Mouse (Mus musculus) neural tube, embryonic 15.5 days (tissue): ENCODE measurements at regions not wholly inside any gene's neighbourhood (a gene's known extent, or its start where the extent isn't known, plus 50 kb on each side); places are given as distances from the start of the nearest gene placed in this dataset.

Experiments used
- ATAC-seq: fragments of 200-750 bp; cut with Nextera tagmentation; 2 replicates; pipeline ENCODE4 v1.8.0; 2017; ENCODE audit warnings: mild to moderate bottlenecking, moderate TSS enrichment, moderate library complexity; ENCODE audit not compliant: low FRiP score
- H3K27ac ChIP-seq: fragments of 300-500 bp; sonication (generic); replicated peaks from 2 replicates; pipeline ENCODE4 v1.5.1; 2015; ENCODE audit warnings: mild to moderate bottlenecking, inconsistent platforms
- H3K27me3 ChIP-seq: fragments of 300-500 bp; sonication (generic); replicated peaks from 2 replicates; pipeline ENCODE4 v1.6.1; 2015; ENCODE audit warnings: inconsistent platforms
- H3K36me3 ChIP-seq: fragments of 300-500 bp; sonication (generic); 2 replicates; pipeline ENCODE4 v1.6.1; 2015; ENCODE audit warnings: inconsistent platforms
- H3K4me1 ChIP-seq: fragments of 300-500 bp; sonication (generic); 2 replicates; pipeline ENCODE4 v1.6.1; 2015; ENCODE audit warnings: inconsistent platforms
- H3K4me2 ChIP-seq: fragments of 300-500 bp; sonication (generic); 2 replicates; pipeline ENCODE4 v1.6.1; 2015; ENCODE audit warnings: inconsistent platforms, mild to moderate bottlenecking, moderate library complexity
- H3K4me3 ChIP-seq: fragments of 300-500 bp; sonication (generic); replicated peaks from 2 replicates; pipeline ENCODE4 v1.5.1; 2015; ENCODE audit warnings: mild to moderate bottlenecking, inconsistent platforms
- H3K9ac ChIP-seq: fragments of 300-500 bp; sonication (generic); replicated peaks from 2 replicates; pipeline ENCODE4 v1.6.1; 2015; ENCODE audit warnings: mild to moderate bottlenecking, inconsistent platforms
- H3K9me3 ChIP-seq: fragments of 300-500 bp; sonication (generic); replicated peaks from 2 replicates; pipeline ENCODE4 v1.6.1; 2016; ENCODE audit warnings: inconsistent platforms
- WGBS: fragments of 180-500 bp; shearing (Covaris S2); methylation state at CpG from one replicate; pipeline ENCODE4 v1.1.7; 2015; ENCODE audit warnings: mixed read lengths; 5-methylcytosine and 5-hydroxymethylcytosine counted together

DNA sequence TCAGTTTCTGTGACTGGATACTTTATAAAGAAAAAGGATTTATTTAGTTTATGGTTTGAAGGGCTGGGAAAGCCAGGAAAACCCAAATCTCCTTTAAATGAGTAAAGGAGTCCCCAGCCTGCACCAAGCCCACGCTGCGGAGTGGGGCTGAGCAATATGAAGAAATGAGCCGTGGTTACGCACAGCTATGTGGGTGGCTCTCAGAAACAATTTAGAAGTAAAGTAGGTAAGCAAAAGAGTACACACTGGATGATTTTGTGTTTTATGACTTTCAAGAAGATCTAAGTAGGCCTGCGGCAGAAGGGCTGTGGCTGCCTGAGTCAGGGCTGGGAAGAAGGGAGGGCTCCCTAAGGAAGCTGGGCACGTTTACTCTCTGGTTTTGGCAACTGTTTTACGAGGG, 82.6 kb upstream of the Gjb5 start:
- 49% methylated on average over 7 of the region's 7 CpGs for WGBS

GRCm38 (mm10) chr4:127435076-127435475, 77.1 kb upstream of the Gjb5 start:
- H3K4me1 ChIP-seq, result no peaks in the 10 kb centered on the region; the same call in 1 of the 2 replicates
- no peaks in the 10 kb centered on the region for H3K27me3 ChIP-seq
- ATAC-seq, result no peak
- no peak overlapping the region for H3K4me3 ChIP-seq
- no peaks in the 10 kb centered on the region for H3K36me3 ChIP-seq
- no peak overlapping the region for H3K9ac ChIP-seq
- H3K9me3 ChIP-seq, result no peaks in the 10 kb centered on the region
- WGBS, result 19% methylated on average over 8 of the region's 8 CpGs
- no peak overlapping the region for H3K27ac ChIP-seq
- no peak overlapping the region for H3K4me2 ChIP-seq

More for the DNA sequence above, 82.6 kb upstream of the Gjb5 start:
- ATAC-seq, result no peak
- Histone ChIP-seq H3K36me3 (no peaks in the 10 kb centered on the region), H3K4me1 (0 out of 2 replicates have a peak, but pooled peaks cover 2% of the 10 kb centered on the region), H3K4me3 (no peak overlapping the region), H3K4me2 (no peak overlapping the region), H3K27me3 (no peaks in the 10 kb centered on the region), H3K9me3 (no peaks in the 10 kb centered on the region), H3K9ac (no peak overlapping the region), H3K27ac (no peak overlapping the region)

DNA sequence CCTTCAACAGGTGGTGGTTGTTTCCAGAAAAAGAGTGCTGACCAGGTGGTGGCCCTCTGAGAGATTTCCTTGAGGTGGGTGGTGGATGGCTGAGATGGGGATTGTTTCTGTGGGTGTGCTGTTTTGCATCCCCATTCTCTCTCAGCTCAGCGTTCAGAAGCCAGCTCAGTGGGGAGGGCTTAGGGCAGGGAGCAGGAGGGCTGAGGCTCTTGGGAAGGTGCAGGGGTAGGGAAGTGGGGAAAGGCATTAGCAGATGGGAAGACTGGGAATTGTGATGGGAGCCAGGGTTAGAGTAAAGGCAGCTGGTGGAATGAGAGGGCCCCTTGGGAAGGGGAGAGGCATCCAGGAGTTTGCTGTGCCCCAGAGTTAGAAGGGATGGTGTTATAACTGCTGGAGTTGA, 72.3 kb upstream of the Gjb5 start:
- no peaks in the 10 kb centered on the region for H3K27me3 ChIP-seq
- H3K9me3 ChIP-seq, result no peaks in the 10 kb centered on the region
- H3K9ac ChIP-seq, result no peak overlapping the region
- H3K27ac ChIP-seq, result no peak overlapping the region
- H3K4me1 ChIP-seq, result no peaks in the 10 kb centered on the region; the same call in 1 of the 2 replicates
- H3K36me3 ChIP-seq, result no peaks in the 10 kb centered on the region
- 0% methylated on average over 1 of the region's 1 CpGs for WGBS
- H3K4me2 ChIP-seq, result no peak overlapping the region
- no peak for ATAC-seq
- H3K4me3 ChIP-seq, result no peak overlapping the region

- Histone ChIP-seq H3K27me3 (no peaks in the 10 kb centered on the region), H3K27ac (no peak overlapping the region), H3K4me3 (no peak overlapping the region), H3K36me3 (no peaks in the 10 kb centered on the region), H3K9me3 (no peaks in the 10 kb centered on the region), H3K4me1 (no peaks in the 10 kb centered on the region; the same call in 1 of the 2 replicates), H3K9ac (no peak overlapping the region), H3K4me2 (no peak overlapping the region)
- no peak for ATAC-seq
- 68% methylated on average over 1 of the region's 1 CpGs for WGBS
Measured at GRCm38 (mm10) chr4:127429748-127430147, 71.8 kb upstream of the Gjb5 start.

DNA sequence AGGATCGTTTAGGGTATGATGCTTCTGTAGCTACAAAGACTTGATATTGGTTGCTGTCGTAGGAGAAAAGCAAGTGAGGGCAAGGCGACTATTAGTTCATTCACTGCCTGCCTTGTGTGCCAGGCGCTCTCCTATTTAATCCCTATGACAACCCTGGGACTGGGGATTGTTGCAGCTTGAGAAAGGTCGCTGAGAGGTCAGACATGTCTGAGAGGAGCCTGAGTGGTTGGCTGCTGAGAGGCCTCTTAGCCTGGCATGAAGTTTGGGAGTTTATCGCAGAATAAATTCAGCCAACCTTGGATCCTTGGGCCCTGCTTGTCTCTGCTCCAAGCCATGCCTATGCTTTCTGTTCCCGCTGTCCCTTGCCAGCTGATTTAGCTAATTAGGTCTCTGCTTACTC, 65.9 kb upstream of the Gjb5 start:
- no peak for ATAC-seq
- no peak overlapping the region for H3K27ac ChIP-seq
- WGBS, result 55% methylated on average over 7 of the region's 7 CpGs
- no peaks in the 10 kb centered on the region for H3K36me3 ChIP-seq
- H3K4me2 ChIP-seq, result no peak overlapping the region
- no peaks in the 10 kb centered on the region for H3K27me3 ChIP-seq
- no peak overlapping the region for H3K9ac ChIP-seq
- no peaks in the 10 kb centered on the region for H3K9me3 ChIP-seq
- no peak overlapping the region for H3K4me3 ChIP-seq
- peaks cover 20% of the 10 kb centered on the region for H3K4me1 ChIP-seq

- Histone ChIP-seq H3K27me3 (no peaks in the 10 kb centered on the region), H3K36me3 (no peaks in the 10 kb centered on the region), H3K27ac (no peak overlapping the region), H3K9me3 (no peaks in the 10 kb centered on the region), H3K9ac (no peak overlapping the region), H3K4me3 (no peak overlapping the region), H3K4me1 (peaks cover 34% of the 10 kb centered on the region), H3K4me2 (no peak overlapping the region)
- WGBS, result 81% methylated on average over 6 of the region's 6 CpGs
- ATAC-seq, result no peak
Measured at GRCm38 (mm10) chr4:127421927-127422450, 64.0 kb upstream of the Gjb5 start.

GRCm38 (mm10) chr4:127421129-127421528, 63.1 kb upstream of the Gjb5 start:
- Histone ChIP-seq H3K9me3 (no peaks in the 10 kb centered on the region), H3K36me3 (no peaks in the 10 kb centered on the region), H3K27me3 (no peaks in the 10 kb centered on the region), H3K27ac (no peak overlapping the region), H3K4me1 (peaks cover 39% of the 10 kb centered on the region), H3K4me2 (no peak overlapping the region), H3K9ac (no peak overlapping the region), H3K4me3 (no peak overlapping the region)
- ATAC-seq, result no peak
- 84% methylated on average over 5 of the region's 5 CpGs for WGBS

- no peaks in the 10 kb centered on the region for H3K36me3 ChIP-seq
- H3K27me3 ChIP-seq, result no peaks in the 10 kb centered on the region
- peak overlapping the region; percentile 29 for H3K4me2 ChIP-seq
- H3K27ac ChIP-seq, result peak overlapping the region; percentile 75
- 14% methylated on average over 8 of the region's 8 CpGs for WGBS
- peaks cover 39% of the 10 kb centered on the region for H3K4me1 ChIP-seq
- no peak overlapping the region for H3K4me3 ChIP-seq
- no peaks in the 10 kb centered on the region for H3K9me3 ChIP-seq
- ATAC-seq, result no peak
- no peak overlapping the region for H3K9ac ChIP-seq
Measured at GRCm38 (mm10) chr4:127419786-127420120, 61.8 kb upstream of the Gjb5 start.

DNA sequence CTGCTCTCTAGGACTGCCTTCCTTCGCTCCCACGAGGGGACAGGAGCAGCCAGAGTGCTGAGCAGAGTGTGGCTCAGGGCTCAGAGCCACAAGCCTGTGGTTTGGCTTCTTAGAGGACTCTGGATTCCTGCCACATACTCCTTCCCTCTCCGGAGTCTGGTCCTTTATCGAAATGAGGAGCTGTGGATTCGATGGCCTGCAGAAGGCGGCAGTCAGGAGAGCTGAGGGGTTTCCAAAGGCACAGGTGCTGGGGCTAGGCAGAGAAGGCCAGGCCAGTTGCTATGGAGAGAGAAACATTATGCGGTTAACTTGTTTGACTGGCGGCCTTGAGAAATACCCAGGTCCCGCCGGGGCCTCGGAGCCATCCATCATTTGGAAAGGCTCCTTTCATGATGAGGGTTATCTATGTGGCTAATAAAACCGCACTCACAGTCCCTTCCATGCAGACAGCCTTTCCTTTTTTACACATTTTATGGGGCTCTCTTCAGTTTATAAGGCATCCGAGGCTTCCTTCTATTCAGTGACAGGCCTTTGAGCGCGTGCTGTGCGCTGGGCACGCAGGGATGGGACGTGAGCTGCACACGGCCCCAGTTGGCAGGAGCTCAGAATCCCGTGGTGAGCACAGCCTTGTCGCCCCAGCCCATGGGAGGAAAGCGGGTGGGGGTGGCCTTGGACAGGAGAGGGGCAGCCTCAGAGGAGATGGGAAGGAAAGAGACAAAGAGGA, 61.2 kb upstream of the Gjb5 start:
- peak; percentile 79 for ATAC-seq
- no peaks in the 10 kb centered on the region for H3K27me3 ChIP-seq
- peaks cover 36% of the 10 kb centered on the region for H3K4me1 ChIP-seq
- no peak overlapping the region for H3K4me3 ChIP-seq
- peak overlapping the region; percentile 75 for H3K27ac ChIP-seq
- no peaks in the 10 kb centered on the region for H3K36me3 ChIP-seq
- peak overlapping the region; percentile 29 for H3K4me2 ChIP-seq
- 4% methylated on average over 22 of the region's 22 CpGs for WGBS
- H3K9ac ChIP-seq, result no peak overlapping the region
- H3K9me3 ChIP-seq, result no peaks in the 10 kb centered on the region

GRCm38 (mm10) chr4:127416906-127417305, 58.9 kb upstream of the Gjb5 start:
- H3K27ac ChIP-seq, result peak overlapping the region; percentile 62; the same call in 1 of the 2 replicates
- peaks cover 28% of the 10 kb centered on the region for H3K4me1 ChIP-seq
- 34% methylated on average over 7 of the region's 7 CpGs for WGBS
- no peak overlapping the region for H3K9ac ChIP-seq
- H3K4me3 ChIP-seq, result no peak overlapping the region
- H3K9me3 ChIP-seq, result no peaks in the 10 kb centered on the region
- H3K27me3 ChIP-seq, result no peaks in the 10 kb centered on the region
- H3K36me3 ChIP-seq, result no peaks in the 10 kb centered on the region
- H3K4me2 ChIP-seq, result 0 out of 2 replicates have a peak overlapping the region, but pooled peaks have one; percentile 9
- ATAC-seq, result no peak

DNA sequence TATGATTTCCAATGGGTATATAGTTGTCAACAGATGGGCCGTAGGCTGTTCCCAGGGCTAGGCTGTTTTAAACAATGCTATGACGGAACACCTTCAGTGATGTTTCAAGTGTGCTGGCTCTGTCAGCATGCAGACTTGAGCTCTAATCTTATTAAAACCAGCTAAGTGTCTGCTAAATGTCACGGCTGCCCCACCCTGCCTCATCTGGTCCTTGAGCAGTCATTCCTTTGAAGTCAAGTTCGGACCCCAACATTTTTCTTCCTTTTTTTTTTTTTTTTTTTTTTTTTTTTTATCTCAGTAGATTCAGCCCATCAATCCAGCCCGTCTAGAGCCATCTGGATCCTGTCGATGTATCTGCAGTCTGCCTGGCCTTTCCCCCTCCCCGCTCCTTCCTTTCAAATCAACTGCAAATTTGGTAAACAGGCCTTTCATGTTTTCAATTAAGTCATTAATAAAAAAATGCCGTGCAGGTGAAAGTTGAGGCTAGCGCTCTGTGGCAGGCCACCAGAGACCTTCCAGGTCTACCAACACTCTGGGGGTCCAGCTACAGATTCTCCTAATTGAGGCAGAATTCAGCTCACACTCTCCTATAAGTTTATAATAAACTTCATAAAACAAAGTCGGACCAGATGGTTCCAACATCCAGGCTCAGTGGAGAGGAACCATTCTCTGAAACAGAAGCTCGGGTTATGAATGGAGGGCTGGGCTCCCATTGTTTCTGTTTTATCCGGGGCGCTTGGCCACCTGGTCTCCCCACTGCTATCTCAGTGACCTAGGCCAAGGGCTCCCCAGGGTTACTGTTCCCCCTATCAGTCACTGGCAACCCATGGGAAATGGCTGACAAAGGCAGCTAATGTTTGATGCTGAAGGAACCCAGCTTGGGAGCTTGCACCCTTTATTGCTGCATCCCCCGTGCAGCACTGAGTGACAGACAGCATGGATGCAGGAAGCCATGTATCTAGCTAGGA, 56.3 kb upstream of the Gjb5 start:
- H3K4me2 ChIP-seq, result no peak overlapping the region
- 31% methylated on average over 14 of the region's 14 CpGs for WGBS
- no peak overlapping the region for H3K4me3 ChIP-seq
- no peaks in the 10 kb centered on the region for H3K27me3 ChIP-seq
- H3K36me3 ChIP-seq, result no peaks in the 10 kb centered on the region
- H3K9ac ChIP-seq, result no peak overlapping the region
- peaks cover 23% of the 10 kb centered on the region for H3K4me1 ChIP-seq
- H3K27ac ChIP-seq, result 0 out of 2 replicates have a peak overlapping the region, but pooled peaks have one; percentile 37
- no peak for ATAC-seq
- no peaks in the 10 kb centered on the region for H3K9me3 ChIP-seq
